Mouse (Mus musculus): ENCODE data around the gene Dpm1.

Dpm1 gene

DNA sequence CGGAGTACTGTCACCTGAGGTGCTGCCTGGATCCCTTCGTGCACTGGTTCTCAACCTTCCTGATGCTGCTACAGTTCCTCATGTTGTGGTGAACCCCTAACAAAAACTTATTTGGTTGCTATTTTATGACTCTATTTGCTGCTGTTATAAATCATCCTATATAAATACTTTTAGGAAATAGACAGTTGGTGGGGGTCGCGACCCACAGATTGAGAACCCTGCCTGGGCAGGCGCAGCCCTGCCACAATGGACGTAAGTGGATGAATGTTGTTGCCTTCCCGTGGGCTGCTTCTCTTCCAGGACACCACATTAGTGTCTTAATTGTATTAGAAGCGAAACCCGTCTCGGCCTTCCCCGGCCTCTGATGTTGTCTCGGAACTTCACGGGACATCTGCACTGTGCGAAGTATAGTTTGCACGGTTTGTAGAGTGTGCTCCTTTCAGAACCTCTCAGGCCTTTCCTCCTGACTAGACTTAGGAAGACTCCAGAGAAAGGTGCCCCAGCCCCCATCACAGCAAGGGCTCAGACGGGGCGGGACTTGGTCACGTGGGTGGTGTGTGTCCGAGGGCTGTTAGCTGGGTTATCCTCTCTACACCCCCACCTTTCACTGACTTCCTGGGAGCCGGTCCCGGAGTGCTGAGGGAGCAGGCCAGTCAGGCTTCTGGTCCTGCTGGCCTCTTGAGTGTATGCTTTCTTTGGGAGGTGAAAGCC lies 63.5 kb downstream of the Dpm1 start:
- peak; percentile 43 to 67 for DNase-seq

DNA sequence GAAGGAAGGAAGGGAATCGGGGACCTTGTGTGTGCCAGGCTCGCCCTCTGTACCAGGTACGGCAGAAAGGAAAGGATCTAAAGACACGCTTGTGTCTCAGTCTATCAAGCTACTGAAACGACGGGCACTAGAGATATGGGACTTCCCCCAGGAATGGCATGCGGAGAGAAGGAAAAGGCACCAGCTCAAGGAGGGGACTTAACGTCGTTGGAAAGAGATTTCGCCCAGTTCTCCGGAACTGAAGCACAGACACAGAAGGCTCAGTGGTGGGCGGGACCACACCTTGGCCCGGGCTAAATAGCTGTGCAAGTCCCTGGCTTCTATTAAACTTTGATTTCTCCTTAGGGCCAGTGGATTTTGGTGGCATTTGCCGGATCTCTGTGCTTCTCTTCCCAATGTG lies 68.4 kb downstream of the Dpm1 start:
- DNase-seq, result peak; percentile 27 to 56

DNA sequence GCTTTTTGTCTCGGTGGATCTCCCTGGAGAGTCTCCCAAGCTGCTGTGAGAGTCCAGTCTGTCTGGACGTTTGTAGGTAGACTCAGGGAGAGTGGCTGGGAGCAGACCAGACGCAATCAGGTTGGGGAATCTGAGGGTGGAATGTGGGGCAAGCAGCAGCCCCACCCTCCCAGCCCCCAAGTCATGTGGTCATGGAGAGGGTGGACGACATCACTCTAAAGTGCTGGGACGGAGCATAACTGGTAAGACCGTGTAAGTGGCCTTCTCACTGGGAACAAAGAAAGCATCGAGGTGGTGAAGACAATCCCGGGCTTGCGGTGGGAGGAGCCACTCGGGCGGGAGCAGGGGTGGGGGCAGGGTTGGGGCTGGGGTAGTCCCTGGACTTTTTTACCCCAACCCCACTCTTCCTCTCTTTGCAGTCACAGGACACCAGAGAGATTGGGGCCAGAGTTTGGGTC lies 68.8 kb downstream of the Dpm1 start:
- DNase-seq, result peak; percentile 32 to 57

DNA sequence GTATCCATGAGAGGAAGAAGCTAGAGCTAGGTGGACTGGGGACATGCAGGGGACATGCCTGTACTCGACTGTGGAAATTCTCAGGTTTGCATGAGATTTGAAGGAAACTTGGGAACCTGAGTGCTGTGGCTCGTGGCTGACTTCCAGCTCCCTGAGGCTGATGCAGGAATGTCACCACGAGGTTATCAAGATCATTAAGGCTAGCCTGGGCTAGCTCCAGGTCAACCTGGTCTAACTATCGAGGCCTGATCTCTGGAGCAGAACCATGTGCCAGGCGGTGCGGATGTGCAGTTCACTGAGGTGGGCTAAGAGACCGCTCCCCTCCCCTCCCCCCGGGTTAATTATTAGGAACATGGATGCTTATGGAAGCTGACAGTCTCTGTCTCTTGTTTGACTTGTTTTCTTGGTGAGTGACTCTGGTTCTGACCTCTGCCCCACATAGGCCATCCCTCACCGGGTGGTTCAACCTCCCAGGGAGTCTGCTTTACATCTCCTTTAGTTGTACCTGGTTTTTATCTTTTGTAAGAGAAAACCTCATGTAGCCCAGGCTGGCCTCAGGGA lies 69.9 kb downstream of the Dpm1 start:
- no peak for DNase-seq

Measured in lung, postnatal 4 days (tissue).